Mouse (Mus musculus) layer of hippocampus, postnatal 25 days (tissue): ENCODE results near the gene Cand2. TPM values are rescaled to one million over a fixed set of nuclear protein-coding genes. Genes with fewer than 3 reads are reported as not detected.

Experiments used
- DNase-seq, 2 experiments: peaks; one replicate each; pipeline ENCODE4 v3.0.0; 2022; ENCODE audit warnings: mixed read lengths in 2 of 2, low spot score in 1 of 2; ENCODE audit errors: extremely low spot score in 1 of 2
- total RNA-seq, 2 experiments: library from RNA; stranded (reverse); gene quantifications; 2 replicates each; pipeline ENCODE4 v1.2.3; 2021

Cand2 gene
- total RNA-seq, 2 experiments from 2014 or later, result 2.7 to 3.8 TPM

DNA sequence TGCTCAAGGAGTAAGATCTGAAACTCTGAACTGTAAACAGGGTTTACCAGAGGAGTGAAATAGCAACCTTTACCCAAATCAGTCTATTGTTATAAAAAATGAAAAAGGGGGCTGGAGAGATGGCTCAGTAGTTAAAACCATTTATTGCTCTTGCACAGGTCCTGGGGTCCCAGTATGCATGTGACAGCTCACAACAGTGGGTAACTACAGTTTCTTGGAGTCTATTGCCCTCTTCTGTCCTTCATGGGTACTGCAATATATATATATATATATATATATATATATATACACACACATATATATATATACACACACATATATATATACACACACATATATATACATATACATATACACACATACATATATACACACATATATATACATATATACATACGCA lies 1.7 kb upstream of the Cand2 start:
- no peak for DNase-seq

DNA sequence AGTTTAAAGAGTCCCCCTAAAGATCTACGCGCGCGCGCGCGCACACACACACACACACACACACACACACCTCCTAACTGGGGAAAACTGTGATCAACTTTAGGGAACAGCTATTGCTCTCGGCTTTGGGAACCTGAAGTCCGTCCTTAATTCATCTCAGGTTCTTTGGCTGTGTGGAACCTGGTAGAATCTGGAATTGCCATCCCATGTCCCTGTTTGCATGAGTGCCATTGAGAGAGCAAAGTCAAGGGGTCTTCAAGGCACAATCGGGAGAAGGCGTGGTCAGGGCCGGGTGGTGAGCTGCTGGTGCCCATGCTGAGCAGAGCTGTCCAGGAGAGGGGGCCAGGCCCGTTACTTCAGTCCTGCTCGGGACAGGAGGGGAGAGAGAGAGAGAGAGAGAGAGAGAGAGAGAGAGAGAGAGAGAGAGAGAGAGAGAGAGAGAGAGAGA lies 348 bp upstream of the Cand2 start:
- no peak for DNase-seq

DNA sequence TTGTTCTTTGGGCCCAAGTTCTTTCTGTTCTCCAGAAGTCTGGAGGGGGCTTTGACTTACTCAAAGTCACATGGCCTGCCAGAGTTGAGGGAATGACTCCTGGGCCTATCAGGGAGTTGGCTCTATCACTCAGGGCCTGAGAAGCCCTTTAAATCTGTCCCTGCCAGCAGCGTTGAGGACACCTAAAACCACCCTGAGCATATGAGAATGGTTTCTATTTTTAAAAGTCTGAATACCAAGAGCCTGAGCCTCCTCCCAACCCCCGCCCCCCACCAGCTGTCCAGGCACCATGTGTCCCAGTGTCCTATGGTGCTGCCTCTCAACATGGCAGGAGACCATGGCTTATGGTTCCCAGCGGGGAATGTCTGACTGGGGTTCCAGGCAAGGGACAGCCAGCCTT lies 1.5 kb downstream of the Cand2 start:
- no peak for DNase-seq

DNA sequence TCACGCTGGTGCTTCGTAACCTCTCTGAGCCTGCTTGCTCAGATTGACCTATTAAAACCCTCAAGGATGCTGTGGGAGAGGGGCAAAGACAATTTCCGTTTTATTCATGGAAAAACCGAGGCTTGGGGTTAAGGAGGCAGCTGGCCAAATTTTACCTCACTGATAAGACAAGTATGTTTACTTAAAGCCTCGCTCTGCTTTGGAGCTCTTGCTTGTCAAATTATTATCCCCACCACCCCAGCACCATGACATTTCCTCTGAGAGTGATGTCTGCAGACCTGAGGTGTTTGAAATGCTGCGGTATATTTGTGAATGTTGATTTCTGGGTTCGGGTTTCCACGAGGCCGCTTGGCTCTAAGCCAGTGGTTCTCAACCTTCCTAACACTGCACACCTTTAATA lies 2.0 kb downstream of the Cand2 start:
- DNase-seq, result no peak

DNA sequence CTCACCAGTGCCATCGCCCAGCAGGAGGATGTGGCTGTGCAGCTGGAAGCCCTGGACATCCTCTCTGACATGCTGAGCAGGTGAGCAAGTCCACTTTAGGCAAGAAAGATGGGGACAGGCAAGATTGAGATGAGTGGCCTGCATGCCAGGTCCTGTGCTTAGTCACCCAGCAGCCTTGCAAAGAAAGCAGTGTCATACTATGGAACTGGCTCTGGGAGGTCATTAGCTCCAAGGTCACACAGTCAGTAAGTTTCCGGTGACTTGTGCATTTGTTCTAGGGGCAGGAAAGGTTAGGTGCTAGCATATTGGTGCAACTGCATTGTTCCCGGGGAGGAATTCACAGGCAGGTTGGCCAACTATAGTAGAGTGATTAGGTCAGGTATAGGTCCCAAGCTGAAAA lies 8.4 kb downstream of the Cand2 start:
- no peak for DNase-seq

DNA sequence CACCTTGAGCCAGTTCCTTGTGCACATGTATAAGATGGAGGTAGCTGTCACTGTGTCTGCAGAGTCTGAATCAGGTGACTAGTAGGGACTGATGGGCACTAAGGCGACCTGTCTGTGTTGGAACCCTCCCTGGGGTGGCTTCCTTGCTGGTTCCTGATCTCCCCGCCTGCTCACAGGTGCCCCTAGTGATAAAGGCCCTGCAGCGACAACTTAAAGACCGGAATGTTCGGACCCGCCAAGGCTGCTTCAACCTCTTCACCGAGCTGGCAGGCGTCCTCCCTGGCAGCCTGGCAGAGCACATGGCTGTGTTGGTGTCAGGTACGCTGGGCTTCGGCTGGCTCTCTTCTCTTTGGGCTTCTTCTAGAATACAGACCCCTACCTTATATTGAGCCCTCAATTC lies 16.7 kb downstream of the Cand2 start:
- no peak for DNase-seq

DNA sequence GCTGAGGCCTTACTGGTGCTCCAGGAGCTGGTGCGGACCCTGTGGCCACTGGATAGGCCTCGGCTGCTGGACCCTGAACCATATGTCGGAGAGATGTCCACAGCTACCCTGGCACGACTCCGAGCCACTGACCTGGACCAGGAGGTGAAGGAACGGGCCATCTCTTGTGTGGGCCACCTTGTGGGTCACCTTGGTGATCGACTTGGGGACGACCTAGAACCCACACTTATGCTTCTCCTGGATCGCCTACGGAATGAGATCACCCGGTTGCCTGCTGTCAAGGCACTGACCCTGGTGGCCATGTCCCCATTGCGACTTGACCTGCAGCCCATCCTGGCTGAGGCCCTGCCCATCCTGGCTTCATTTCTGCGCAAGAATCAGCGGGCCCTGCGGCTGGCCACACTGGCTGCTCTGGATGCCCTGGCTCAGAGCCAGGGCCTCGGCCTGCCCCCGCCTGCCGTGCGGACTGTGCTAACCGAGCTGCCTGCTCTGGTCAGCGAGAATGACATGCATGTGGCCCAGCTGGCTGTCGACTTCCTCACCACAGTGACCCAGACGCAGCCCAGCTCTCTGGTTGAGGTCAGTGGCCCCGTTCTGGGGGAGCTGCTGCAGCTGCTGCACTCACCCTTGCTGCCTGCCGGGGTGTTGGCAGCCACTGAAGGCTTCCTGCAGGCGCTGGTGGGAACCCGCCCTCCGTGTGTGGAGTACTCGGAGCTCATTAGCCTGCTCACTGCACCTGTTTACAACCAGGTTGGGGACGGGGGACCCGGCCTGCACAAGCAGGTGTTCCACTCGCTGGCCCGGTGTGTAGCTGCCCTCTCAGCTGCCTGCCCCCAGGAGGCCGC lies 17.7 kb downstream of the Cand2 start:
- DNase-seq, result no peak

DNA sequence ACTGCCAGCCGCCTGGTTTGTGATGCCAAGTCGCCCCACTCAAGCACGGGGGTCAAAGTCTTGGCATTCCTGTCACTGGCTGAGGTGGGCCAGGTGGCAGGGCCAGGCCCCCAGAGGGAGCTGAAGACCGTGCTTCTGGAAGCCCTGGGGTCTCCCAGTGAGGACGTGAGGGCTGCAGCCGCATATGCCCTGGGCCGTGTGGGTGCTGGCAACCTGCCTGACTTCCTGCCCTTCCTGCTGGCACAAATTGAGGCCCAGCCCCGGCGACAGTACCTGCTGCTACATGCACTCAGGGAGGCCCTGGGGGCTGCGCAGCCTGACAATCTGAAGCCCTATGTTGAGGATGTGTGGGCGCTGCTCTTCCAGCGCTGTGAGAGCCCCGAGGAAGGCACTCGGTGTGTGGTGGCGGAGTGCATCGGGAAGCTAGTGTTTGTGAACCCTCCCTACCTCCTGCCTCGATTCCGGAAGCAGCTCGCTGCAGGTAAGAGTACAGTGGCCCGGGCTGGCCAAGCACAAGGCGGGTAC lies 18.4 kb downstream of the Cand2 start:
- no peak for DNase-seq

DNA sequence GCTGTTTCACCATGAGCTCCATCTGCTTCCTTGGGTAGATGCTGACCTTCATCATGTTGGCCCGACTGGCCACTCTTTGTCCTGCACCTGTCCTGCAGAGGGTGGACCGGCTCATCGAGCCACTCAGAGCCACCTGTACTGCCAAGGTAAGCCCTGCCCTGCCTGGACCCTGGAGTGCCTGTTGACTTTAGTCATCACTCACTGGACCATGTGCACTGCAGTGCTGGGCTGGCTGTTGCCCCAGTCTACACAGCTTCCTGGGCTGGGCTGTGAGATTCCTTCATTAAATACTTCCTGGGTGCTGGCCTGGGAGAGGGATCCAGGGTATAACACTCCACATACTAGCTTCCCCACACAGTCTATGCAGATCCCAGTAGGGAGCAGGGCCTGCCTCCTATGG lies 27.5 kb downstream of the Cand2 start:
- DNase-seq, result no peak

DNA sequence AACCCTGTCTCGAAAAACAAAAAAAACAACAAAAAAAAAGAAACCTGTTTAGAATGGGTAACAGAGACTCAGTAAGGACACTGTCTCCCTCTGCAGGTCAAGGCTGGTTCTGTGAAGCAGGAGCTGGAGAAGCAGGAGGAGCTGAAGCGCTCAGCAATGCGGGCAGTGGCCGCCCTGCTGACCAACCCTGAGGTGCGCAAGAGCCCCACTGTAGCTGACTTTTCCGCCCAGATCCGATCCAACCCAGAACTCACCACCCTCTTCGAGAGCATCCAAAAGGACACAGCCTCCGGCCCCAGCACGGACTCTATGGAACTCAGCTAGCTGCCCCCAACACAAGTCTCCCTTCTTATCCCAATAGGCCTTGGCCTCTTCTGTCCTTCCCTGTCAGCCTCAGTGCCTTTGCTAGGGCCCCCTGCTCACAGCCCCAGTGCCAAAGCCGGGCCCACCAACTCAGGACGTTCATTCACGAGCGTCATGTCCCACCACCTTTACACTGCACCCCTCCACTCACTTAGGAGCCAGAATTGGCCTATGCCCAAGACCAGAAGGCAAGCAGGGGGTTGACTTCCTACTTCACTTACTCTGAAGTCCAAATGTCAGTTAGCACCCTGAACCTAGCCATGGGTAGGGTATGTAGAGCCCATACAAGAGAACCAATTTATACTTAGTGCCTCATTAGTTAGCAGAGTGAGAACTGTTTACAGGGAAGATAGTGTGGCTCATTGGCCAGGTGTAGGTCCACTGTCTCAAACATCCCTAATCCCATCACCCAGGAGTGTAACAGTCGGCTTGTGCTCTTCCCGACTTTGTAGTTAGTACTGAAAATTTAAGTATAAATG lies 29.4 kb downstream of the Cand2 start:
- peak; percentile 40 to 73 for DNase-seq

DNA sequence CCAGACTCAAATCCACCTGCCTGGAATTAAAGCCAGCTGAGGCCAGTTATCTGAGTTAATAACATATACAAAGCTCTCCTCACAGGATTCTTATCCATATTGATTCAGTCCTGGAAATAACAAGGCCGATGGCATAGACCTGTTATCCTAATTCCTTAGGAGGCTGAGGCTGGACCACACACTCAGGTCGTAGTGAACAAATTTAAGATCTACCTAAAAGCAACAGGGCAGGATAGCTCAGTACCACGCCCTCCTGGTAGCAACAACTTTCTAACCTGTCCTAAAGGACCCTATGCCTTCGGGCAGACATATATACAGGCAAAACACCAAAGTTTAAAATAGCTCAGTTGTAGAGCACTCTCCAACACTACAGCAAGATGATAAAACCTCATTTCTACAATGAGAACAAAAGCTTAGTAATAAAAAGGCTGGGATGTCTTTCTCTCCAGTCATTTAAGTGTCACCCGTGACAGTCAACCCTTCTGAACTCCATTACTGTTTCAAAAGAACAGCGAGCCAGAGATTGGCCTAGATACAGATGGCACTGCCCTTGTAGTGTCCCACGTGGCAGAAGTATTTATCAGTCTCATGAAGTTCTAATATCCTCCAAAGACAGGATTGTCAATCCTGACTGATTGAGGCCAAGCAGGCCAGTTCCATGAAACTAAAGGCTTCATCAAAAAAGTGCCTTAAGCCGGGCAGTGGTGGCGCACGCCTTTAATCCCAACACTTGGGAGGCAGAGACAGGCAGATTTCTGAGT lies 30.3 kb downstream of the Cand2 start:
- DNase-seq, result no peak

DNA sequence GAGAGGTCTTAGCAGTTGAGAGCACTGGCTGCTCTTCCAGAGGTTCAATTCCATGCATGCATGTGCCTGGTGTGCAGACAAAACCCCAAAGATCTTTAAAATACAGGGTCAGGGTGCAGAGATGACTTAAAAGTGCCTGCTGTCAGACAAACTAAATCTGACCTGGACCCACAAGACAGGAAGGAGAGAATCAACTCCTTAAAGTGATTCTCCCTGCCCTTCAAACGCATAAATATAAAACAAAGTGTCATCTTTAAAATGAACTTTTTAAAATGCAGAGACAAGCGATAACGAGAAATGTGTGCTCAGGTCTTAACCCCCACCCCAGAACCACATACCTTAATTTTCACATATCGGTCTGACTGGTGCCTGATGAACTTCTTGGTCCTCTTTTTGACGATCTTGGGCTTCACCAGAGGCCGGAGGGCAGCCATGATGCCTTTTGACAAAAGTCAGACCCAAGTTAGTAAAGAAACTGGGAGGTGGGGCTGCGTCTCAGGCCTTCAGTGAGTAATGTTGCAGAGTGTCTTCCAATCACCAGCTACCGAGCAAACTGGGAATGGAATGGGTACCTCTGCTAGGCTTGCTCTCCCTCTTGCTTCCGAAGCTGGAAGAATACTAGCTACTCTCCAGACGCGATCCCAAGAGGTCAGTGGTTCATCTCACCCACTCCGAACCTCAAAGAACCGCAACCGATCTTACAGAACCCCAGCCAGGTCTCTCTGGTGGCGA lies 33.3 kb downstream of the Cand2 start:
- no peak for DNase-seq

DNA sequence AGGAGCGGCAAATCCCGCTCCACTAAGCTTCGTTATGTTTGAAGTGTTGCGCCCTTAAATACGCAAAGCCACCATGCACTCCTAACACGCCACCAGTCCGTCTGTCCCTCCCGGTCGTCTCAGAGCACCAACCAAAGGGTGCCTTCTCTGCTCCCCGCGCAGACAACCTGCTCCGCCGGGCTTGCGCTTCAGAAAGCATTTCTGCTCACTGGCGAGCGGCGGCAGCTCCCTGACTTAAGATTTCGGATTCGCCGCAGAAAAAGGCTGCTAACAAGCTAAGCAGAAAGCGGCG lies 33.8 kb downstream of the Cand2 start:
- peak; percentile 18 to 29 for DNase-seq

DNA sequence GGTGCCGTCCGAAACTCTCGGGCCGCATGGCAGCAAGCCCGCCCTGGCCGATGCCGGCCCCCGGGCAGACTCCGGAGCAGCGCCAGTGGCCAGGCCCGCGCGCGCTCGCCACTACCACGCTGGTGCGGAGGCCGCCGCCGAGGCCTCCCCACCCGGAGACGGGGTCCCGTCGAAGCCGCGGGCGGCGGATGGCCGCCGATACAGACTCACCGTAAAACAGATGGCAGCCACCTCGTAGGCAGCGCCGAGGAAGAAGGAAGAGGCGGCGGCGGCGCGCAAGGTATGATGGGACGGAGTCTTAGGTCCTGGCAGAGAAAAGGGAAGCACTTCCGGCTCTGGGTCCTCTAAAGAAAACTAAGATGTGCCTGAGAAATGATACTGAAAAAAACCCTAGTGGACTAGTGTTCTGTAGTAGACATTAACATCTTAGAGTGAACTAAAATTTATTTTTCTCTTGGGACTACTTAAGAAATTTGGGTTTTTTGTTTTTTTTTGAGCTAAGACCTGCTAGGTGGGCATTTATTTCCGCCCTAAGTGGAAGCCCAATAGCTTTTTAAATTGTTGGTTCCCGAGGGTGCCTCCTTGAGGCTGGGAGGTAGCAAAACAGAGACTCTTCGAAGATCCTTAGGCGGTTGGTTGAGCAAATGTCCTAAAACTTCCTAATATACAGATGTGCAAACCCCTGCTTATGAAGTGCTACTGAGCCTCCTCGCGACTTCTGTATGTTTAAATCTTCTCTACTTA lies 34.3 kb downstream of the Cand2 start, which contains the start of gene Rpl32:
Gene Rpl32 (minus strand): TSS at position 260 of the 744 bp plus-strand sequence.
- DNase-seq, result peak; percentile 82 to 83

DNA sequence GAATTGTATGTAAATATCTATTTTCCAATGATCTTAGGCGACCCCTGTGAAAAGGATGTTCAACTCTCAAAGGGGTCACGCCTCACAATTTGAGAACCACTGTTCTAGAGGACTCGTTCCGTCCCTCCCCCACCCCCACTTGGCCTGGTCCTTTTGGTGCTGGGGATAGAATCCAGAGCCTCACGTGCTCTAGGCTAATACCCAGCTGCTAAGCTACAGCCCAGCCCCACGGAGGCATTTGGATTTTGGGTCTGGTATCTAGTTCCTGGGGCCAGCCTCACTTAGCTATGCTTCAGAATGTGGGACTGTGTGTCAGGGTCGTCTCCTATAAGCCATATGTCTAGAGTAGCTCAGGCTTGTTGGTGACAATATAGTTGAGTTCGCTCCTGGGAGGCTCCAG lies 37.3 kb downstream of the Cand2 start:
- DNase-seq, result no peak

DNA sequence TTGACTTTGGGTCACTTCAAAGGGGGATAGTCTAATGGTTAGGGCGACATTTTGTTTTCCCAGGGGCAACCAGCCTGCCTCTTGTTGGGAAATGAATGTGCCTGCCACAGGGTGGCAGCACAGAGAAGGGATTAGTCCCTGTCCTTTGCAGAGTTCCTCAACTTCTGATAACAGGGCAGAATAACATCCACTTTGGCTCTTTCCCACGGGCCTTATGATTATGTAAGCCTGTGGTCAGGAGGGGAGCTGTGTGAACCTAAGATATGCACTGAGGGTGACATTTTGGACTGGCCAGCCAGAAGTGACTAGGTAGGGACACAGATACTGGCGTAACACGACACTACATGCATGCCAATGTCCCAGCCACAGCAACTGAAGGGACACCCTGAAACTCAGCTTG lies 39.8 kb downstream of the Cand2 start:
- DNase-seq, result peak in 1 of 2 experiments; percentile 52

DNA sequence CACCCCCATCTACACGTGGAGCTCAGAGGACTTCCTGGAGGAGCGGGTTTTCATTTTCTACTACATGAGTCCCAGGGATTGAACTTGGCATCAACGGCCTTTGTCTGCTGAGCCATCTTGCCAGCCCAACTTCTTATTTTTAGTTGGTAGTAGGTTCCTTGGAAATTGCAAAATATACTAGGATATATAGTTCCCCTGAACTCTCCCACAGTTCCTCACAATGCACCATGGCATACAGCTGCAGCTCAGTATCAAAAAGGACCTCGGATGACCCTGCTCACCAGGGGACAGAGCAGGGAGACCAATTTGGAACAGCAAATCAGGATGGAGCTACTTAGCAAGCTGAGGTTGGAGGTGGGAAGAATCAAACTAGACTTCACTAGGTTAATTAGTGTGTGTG lies 40.7 kb downstream of the Cand2 start:
- no peak for DNase-seq

DNA sequence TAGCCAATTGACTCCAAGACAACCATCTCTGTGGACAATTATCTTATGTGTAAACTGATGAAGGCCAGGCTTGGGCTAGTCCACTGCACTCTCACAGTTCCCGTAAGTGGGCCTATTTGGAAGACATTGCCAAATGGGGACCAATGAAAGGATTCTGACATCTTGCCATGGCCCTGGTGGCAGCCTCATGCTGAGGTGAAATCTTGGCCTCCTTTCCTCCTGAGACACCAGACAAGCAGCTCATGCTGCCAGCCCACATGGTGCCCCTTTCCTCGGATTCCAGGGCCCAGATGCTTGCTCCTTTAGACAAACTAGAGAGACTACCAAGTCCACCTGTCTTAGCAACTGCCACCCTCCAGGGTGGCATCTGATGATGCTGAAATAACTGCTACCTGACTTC lies 43.8 kb downstream of the Cand2 start:
- DNase-seq, result no peak

DNA sequence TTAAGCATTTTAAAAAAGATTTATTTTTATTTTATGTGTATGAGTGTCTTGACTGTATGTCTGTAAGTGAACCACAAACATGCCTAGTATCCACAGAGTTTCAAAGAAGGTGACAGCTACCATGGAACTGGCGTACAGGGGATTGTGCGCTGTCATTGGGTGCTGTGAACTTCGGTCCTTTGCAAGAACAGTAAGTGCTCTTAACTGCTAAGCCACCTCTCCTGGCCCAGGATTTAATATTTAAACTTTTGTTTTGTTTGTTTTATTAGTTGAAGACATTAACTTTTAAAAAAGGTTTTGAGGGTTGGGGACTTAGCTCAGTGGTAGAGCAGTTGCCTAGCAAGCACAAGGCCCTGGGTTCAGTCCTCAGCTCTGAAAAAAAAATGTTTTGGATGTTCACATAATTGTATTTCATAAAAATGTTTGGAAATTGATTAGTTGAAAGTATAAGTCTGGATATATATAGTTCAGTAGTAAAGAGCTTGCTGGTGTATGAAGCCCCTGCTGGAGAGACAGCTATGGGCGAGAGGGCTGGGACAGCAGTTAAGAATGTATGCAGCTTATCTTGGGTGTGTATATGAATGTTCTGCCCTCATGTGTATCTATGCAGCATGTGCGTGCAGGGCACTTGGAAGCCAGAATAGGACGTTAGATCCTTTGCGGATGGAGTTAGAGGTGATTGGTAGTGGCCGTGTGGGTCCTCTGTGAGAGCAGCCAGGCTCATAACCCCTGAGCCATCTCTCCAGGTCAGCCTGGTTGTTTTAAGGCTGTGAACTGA lies 47.1 kb downstream of the Cand2 start:
- no peak for DNase-seq
